Mouse (Mus musculus) lung, postnatal 36 days (tissue): ENCODE results near the gene Cox10.
A peak's percentile ranks its signal among the peaks of the same experiment; 100 is the strongest.

Experiments
- DNase-seq: peaks from one replicate; pipeline ENCODE4 v3.0.0; 2022; ENCODE audit warnings: mixed read lengths

The Cox10 gene

GRCm38 (mm10) chr11:64044024-64044423, 35.2 kb downstream of the Cox10 start:
- no peak for DNase-seq

DNA sequence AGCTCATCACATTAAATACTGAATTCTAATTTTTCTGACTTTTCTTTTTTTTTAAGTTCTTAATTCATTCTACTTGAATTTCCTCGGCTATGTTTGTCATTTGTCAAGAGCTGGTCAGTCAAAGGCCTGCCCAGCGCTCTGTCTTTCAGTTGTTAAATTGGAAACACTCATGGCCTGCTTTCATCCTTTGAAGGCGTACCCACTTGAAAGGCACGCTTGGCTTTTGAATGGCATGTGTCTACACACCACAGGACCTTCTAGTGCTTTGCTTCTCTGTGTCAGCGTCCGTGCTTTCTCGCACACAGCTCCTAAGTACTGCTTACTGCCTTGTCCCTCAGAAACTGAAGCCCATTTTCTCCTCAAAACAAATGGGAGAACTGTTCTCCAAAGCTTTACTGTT, 38.0 kb downstream of the Cox10 start:
- DNase-seq: peak; percentile 73

DNA sequence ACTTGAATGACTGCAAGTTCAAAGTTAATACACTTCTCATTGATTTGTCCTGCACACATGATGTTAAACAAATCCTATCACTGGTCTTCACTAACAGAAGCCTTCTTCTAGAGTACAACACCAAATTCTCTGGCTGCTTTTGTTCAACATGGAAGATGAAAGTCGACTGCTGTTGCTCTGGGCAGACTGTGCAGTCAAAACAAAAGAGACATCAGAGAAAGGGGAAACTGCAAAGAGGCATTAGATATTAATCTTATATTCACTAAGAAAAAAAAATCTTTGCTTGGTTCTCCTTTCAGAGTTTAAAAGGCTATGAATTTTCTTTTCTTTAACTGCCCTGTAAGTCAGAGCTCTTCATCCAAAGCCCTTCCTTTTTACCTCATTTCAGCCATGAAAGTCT, 39.7 kb downstream of the Cox10 start:
- DNase-seq: no peak

GRCm38 (mm10) chr11:64037471-64038125, 41.7 kb downstream of the Cox10 start:
- DNase-seq: peak; percentile 32

GRCm38 (mm10) chr11:64036306-64036705, 43.0 kb downstream of the Cox10 start:
- peak; percentile 60 for DNase-seq

GRCm38 (mm10) chr11:64035709-64036108, 43.6 kb downstream of the Cox10 start:
- DNase-seq: no peak

GRCm38 (mm10) chr11:64034686-64035085, 44.6 kb downstream of the Cox10 start:
- DNase-seq: peak; percentile 63

GRCm38 (mm10) chr11:64027423-64027822, 51.8 kb downstream of the Cox10 start:
- DNase-seq: peak; percentile 30

- DNase-seq: peak; percentile 29
These were observed 53.4 kb downstream of the Cox10 start for GRCm38 (mm10) chr11:64025843-64026242.

- no peak for DNase-seq
These were observed 54.7 kb downstream of the Cox10 start for GRCm38 (mm10) chr11:64024575-64024974.

DNA sequence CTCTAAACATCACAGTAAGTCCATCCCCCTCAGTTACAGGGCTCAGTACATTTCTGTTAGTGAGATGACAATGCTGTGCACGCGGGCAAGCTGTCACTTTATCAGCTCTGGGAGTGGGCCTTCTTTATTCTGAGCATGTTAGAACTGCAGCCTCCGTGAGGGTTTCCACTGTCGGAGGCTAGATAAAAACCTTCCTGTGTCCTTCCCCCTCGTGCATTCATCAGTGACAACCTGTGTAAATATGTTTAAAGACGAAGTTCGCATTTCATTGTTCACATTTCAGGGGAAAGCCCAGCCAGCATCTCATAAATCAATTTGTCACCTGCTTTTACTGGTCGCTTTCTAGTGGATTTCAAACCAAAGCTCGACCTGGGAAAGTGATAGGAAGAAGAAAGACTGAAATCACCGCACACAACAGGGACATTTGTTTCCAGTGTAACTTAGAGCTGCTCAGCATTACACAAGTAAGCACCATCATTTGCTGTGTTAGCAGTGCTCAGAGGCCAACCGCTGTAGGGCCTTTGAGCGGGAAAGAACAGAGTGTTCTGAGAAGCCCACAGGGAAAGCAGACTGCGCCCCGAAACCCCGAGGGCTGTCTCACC, 55.8 kb downstream of the Cox10 start:
- DNase-seq: no peak

GRCm38 (mm10) chr11:64022403-64023047, 56.7 kb downstream of the Cox10 start:
- DNase-seq: no peak

GRCm38 (mm10) chr11:64019235-64019634, 60.0 kb downstream of the Cox10 start:
- no peak for DNase-seq

- DNase-seq: no peak
These were observed 61.1 kb downstream of the Cox10 start for GRCm38 (mm10) chr11:64018165-64018564.

GRCm38 (mm10) chr11:64015309-64015708, 64.0 kb downstream of the Cox10 start:
- DNase-seq: no peak

- DNase-seq: no peak
These were observed 68.4 kb downstream of the Cox10 start for GRCm38 (mm10) chr11:64010724-64011496.

GRCm38 (mm10) chr11:64004152-64004551, 75.1 kb downstream of the Cox10 start:
- DNase-seq: no peak

GRCm38 (mm10) chr11:64003484-64003883, 75.8 kb downstream of the Cox10 start:
- no peak for DNase-seq

GRCm38 (mm10) chr11:64002629-64003028, 76.6 kb downstream of the Cox10 start:
- DNase-seq: no peak

GRCm38 (mm10) chr11:64001111-64001510, 78.2 kb downstream of the Cox10 start:
- DNase-seq: no peak

- no peak for DNase-seq
These were observed 79.0 kb downstream of the Cox10 start for GRCm38 (mm10) chr11:64000200-64000794.

DNA sequence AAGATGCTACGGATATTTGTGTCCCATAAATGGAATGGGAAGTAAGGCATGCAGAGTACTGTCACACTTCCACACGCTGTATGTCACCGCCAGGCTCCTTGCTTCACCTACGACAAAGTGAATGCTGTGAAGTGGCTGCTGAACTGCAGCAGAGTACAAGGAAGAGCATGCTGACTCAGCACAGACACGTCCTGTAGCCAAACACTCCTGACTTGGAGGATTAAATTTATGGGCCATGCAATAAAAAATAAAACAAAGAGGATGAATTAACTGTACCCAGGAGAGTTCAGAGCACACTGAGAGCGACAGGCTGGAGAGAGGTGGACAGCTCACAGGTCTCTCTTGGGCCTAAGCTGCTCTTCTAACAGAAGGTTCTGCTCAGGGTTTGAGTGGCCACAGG, 79.8 kb downstream of the Cox10 start:
- DNase-seq: no peak

GRCm38 (mm10) chr11:63991958-63992357, 87.3 kb downstream of the Cox10 start:
- DNase-seq: no peak
